Mouse (Mus musculus): Measurements from ENCODE around the gene Eva1b. TPM values are rescaled to one million over a fixed set of nuclear protein-coding genes. Genes with fewer than 3 reads are reported as not detected.

Gene Eva1b
- polyA plus RNA-seq, 1 experiment from 2014 or later, result 29.0 TPM

- no peak for TF ChIP-seq CTCF (IDR thresholded peaks at IDR 0.05; ENCODE audit: low read depth)
- peaks cover 23% of the 10 kb centered on the region for H3K36me3 ChIP-seq (ENCODE audit: control insufficient read depth, insufficient read depth)
- H3K4me2 ChIP-seq (replicated peaks; ENCODE audit: low read depth), result no peak overlapping the region
- H3K9ac ChIP-seq (ENCODE audit: low read depth, low read length), result no peak overlapping the region
- no peak overlapping the region for H3K27ac ChIP-seq (ENCODE audit: low read depth, low read length)
- H3K4me3 ChIP-seq (ENCODE audit: low read depth, low read length), result no peak overlapping the region
- no peak for ATAC-seq
- no peaks in the 10 kb centered on the region for H3K9me3 ChIP-seq (ENCODE audit: control insufficient read depth)
- H3K4me1 ChIP-seq (replicated peaks; ENCODE audit: control insufficient read depth, insufficient read depth, low read length), result no peaks in the 10 kb centered on the region
- no peaks in the 10 kb centered on the region for H3K27me3 ChIP-seq (replicated peaks; ENCODE audit: control insufficient read depth, insufficient read depth, low read length)
These were observed 46.7 kb downstream of the Eva1b start for GRCm38 (mm10) chr4:126194216-126194615.

GRCm38 (mm10) chr4:126194916-126195315, 47.4 kb downstream of the Eva1b start:
- Histone ChIP-seq H3K27me3 (replicated peaks; ENCODE audit: control insufficient read depth, insufficient read depth, low read length) (no peaks in the 10 kb centered on the region), H3K9me3 (ENCODE audit: control insufficient read depth) (no peaks in the 10 kb centered on the region), H3K4me1 (replicated peaks; ENCODE audit: control insufficient read depth, insufficient read depth, low read length) (peaks cover 1% of the 10 kb centered on the region; the same call in 1 of the 2 replicates), H3K36me3 (ENCODE audit: control insufficient read depth, insufficient read depth) (peaks cover 18% of the 10 kb centered on the region), H3K4me2 (replicated peaks; ENCODE audit: low read depth) (no peak overlapping the region), H3K4me3 (ENCODE audit: low read depth, low read length) (no peak overlapping the region), H3K9ac (ENCODE audit: low read depth, low read length) (no peak overlapping the region), H3K27ac (ENCODE audit: low read depth, low read length) (no peak overlapping the region)
- TF ChIP-seq CTCF (IDR thresholded peaks at IDR 0.05; ENCODE audit: low read depth), result no peak
- ATAC-seq, result no peak
- WGBS, result 84% methylated on average over 4 of the region's 4 CpGs

GRCm38 (mm10) chr4:126197485-126197884, 49.9 kb downstream of the Eva1b start:
- Histone ChIP-seq H3K27ac (ENCODE audit: low read depth, low read length) (no peak overlapping the region), H3K36me3 (ENCODE audit: control insufficient read depth, insufficient read depth) (peaks cover 21% of the 10 kb centered on the region), H3K27me3 (replicated peaks; ENCODE audit: control insufficient read depth, insufficient read depth, low read length) (no peaks in the 10 kb centered on the region), H3K9ac (ENCODE audit: low read depth, low read length) (no peak overlapping the region), H3K9me3 (ENCODE audit: control insufficient read depth) (no peaks in the 10 kb centered on the region), H3K4me1 (replicated peaks; ENCODE audit: control insufficient read depth, insufficient read depth, low read length) (peaks cover 7% of the 10 kb centered on the region), H3K4me3 (ENCODE audit: low read depth, low read length) (no peak overlapping the region), H3K4me2 (replicated peaks; ENCODE audit: low read depth) (0 out of 2 replicates have a peak overlapping the region, but pooled peaks have one; percentile 3)
- no peak for TF ChIP-seq CTCF (IDR thresholded peaks at IDR 0.05; ENCODE audit: low read depth)
- ATAC-seq, result no peak
- 43% methylated on average over 3 of the region's 3 CpGs for WGBS

Other genes starting within 250 kb of the Eva1b start
- gene Csf3r, start 123.2 kb upstream of the Eva1b start, polyA plus RNA-seq (2015; fragmentation: Nextera tagmentation; extraction: Ambion mirVana), result 0.26 and 0.40 TPM in 2 replicates
- gene Mrps15, start 100.8 kb upstream of the Eva1b start, polyA plus RNA-seq (2015; fragmentation: Nextera tagmentation; extraction: Ambion mirVana), result 91.5 and 95.0 TPM in 2 replicates
- 2.7 and 3.5 TPM in 2 replicates for gene Oscp1, start 89.2 kb upstream of the Eva1b start, polyA plus RNA-seq (2015; fragmentation: Nextera tagmentation; extraction: Ambion mirVana)
- 49.0 and 50.4 TPM in 2 replicates for gene Lsm10, start 51.1 kb upstream of the Eva1b start, polyA plus RNA-seq (2015; fragmentation: Nextera tagmentation; extraction: Ambion mirVana)
- 14.5 and 14.6 TPM in 2 replicates for gene Stk40, start 43.8 kb upstream of the Eva1b start, polyA plus RNA-seq (2015; fragmentation: Nextera tagmentation; extraction: Ambion mirVana)
- 10.0 and 12.3 TPM in 2 replicates for gene Sh3d21, start 15.7 kb downstream of the Eva1b start, polyA plus RNA-seq (2015; fragmentation: Nextera tagmentation; extraction: Ambion mirVana)
- 56.7 and 67.5 TPM in 2 replicates for gene Thrap3, start 55.0 kb downstream of the Eva1b start, polyA plus RNA-seq (2015; fragmentation: Nextera tagmentation; extraction: Ambion mirVana)
- 11.7 and 12.2 TPM in 2 replicates for gene Map7d1, start 108.6 kb downstream of the Eva1b start, polyA plus RNA-seq (2015; fragmentation: Nextera tagmentation; extraction: Ambion mirVana)
- gene Trappc3, start 114.6 kb downstream of the Eva1b start, polyA plus RNA-seq (2015; fragmentation: Nextera tagmentation; extraction: Ambion mirVana), result 115 and 126 TPM in 2 replicates
- 1.5 and 2.2 TPM in 2 replicates for gene Col8a2, start 139.0 kb downstream of the Eva1b start, polyA plus RNA-seq (2015; fragmentation: Nextera tagmentation; extraction: Ambion mirVana)
- 41.7 and 43.0 TPM in 2 replicates for gene Adprhl2, start 174.0 kb downstream of the Eva1b start, polyA plus RNA-seq (2015; fragmentation: Nextera tagmentation; extraction: Ambion mirVana)
- 1.6 and 2.1 TPM in 2 replicates for gene Tekt2, start 177.9 kb downstream of the Eva1b start, polyA plus RNA-seq (2015; fragmentation: Nextera tagmentation; extraction: Ambion mirVana)

All from intestine, postnatal 0 days (tissue).